Mouse (Mus musculus) small intestine, adult 2 months (tissue): ENCODE measurements around the gene Gm17334. TPM values are rescaled to one million over a fixed set of nuclear protein-coding genes. Genes with fewer than 3 reads are reported as not detected.
A peak's percentile ranks its signal among the peaks of the same experiment; 100 is the strongest.

Experiments
- H3K27ac ChIP-seq: fragments of 200-500 bp; 2 replicates; pipeline ENCODE4 v1.5.1; 2012; ENCODE audit warnings: low read depth, low read length, control low read depth, inconsistent platforms; ENCODE audit not compliant: insufficient read depth
- H3K27me3 ChIP-seq: fragments of 200-500 bp; 2 replicates; pipeline ENCODE4 v1.6.1; 2012; ENCODE audit warnings: mild to moderate bottlenecking, moderate library complexity, low read length, inconsistent platforms; ENCODE audit not compliant: control insufficient read depth, insufficient read depth
- H3K36me3 ChIP-seq: fragments of 200-500 bp; 2 replicates; pipeline ENCODE4 v1.6.1; 2012; ENCODE audit warnings: mild to moderate bottlenecking, low read length, control low read depth, inconsistent platforms; ENCODE audit not compliant: control insufficient read depth, insufficient read depth
- H3K4me1 ChIP-seq: fragments of 200-500 bp; 2 replicates; pipeline ENCODE4 v1.6.1; 2012; ENCODE audit warnings: low read length, inconsistent platforms, mixed read lengths; ENCODE audit not compliant: control insufficient read depth, insufficient read depth, insufficient read length
- H3K4me3 ChIP-seq: fragments of 200-500 bp; 2 replicates; pipeline ENCODE4 v1.5.1; 2012; ENCODE audit warnings: low read depth, mild to moderate bottlenecking, control low read depth, inconsistent platforms, low read length, moderate library complexity
- CTCF ChIP-seq: fragments of 200-500 bp; IDR thresholded peaks from 2 replicates; pipeline ENCODE4 v1.5.1; 2012; ENCODE audit warnings: low read depth, mild to moderate bottlenecking, control low read depth, inconsistent platforms, low read length, moderate library complexity, mixed read lengths; ENCODE audit not compliant: insufficient replicate concordance, insufficient read length; ENCODE audit errors: extremely low read depth
- POLR2A ChIP-seq: fragments of 200-500 bp; IDR thresholded peaks from 2 replicates; pipeline ENCODE4 v1.6.1; 2012; ENCODE audit warnings: low read depth, mild to moderate bottlenecking, control low read depth, inconsistent platforms, low read length, moderate library complexity
- WGBS: fragments of 180-500 bp; shearing (Covaris S2); methylation state at CpG from one replicate; pipeline ENCODE4 v1.1.7; 2018; 5-methylcytosine and 5-hydroxymethylcytosine counted together
- polyA plus RNA-seq: library from polyadenylated mRNA; depleted of rRNA; stranded (reverse); fragments of >200 nt; gene quantifications from 2 replicates; pipeline ENCODE4 v1.2.3, GENCODE M21; 2012

The Gm17334 gene
- polyA plus RNA-seq, 1 experiment, result 1.6 TPM

GRCm38 (mm10) chr11:53814810-53815209 is 41.8 kb upstream of the Gm17334 start:
- Histone ChIP-seq H3K4me1 (no peaks in the 10 kb centered on the region; the same call in 1 of the 2 replicates), H3K27ac (no peak overlapping the region), H3K4me3 (no peak overlapping the region), H3K36me3 (no peaks in the 10 kb centered on the region), H3K27me3 (no peaks in the 10 kb centered on the region)
- WGBS, result 51% methylated on average over 3 of the region's 3 CpGs
- no peak for TF ChIP-seq CTCF

GRCm38 (mm10) chr11:53813001-53813868 is 40.2 kb upstream of the Gm17334 start:
- Histone ChIP-seq H3K27me3 (no peaks in the 10 kb centered on the region), H3K4me3 (no peak overlapping the region), H3K4me1 (peaks cover 2% of the 10 kb centered on the region), H3K36me3 (0 out of 2 replicates have a peak, but pooled peaks cover 1% of the 10 kb centered on the region), H3K27ac (no peak overlapping the region)
- WGBS, result 88% methylated on average over 16 of the region's 16 CpGs
- TF ChIP-seq POLR2A (no peak), CTCF (no peak)

GRCm38 (mm10) chr11:53811312-53811711 is 38.3 kb upstream of the Gm17334 start:
- Histone ChIP-seq H3K4me1 (peaks cover 5% of the 10 kb centered on the region), H3K27ac (0 out of 2 replicates have a peak overlapping the region, but pooled peaks have one; percentile 10), H3K4me3 (no peak overlapping the region), H3K27me3 (no peaks in the 10 kb centered on the region), H3K36me3 (0 out of 2 replicates have a peak, but pooled peaks cover 1% of the 10 kb centered on the region)
- TF ChIP-seq POLR2A, result no peak
- no peak for TF ChIP-seq CTCF
- 79% methylated on average over 3 of the region's 3 CpGs for WGBS

DNA sequence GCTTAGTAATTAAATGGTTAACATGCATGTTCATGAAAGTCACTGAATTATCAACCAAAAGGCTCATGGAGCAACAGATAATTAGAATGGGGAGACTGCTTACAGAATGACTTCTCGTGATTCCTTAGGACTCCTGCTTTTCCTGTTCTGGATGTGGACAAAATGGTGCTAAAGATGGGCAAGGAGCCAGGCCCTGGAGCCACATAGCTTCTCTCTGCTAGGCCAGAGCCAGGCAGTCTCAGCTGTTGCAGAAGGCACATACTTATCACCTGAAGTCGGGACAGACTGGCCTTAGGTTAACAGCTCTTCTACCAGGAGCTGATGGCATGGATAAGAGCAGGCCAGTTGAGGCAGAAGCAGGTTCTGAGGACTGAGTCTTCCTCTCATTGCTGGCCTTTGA is 37.8 kb upstream of the Gm17334 start:
- H3K27me3 ChIP-seq, result no peaks in the 10 kb centered on the region
- no peak overlapping the region for H3K4me3 ChIP-seq
- no peak for TF ChIP-seq CTCF
- no peak for TF ChIP-seq POLR2A
- WGBS, result 24% methylated on average over 2 of the region's 2 CpGs
- 0 out of 2 replicates have a peak overlapping the region, but pooled peaks have one; percentile 10 for H3K27ac ChIP-seq
- 0 out of 2 replicates have a peak, but pooled peaks cover 1% of the 10 kb centered on the region for H3K36me3 ChIP-seq
- peaks cover 9% of the 10 kb centered on the region for H3K4me1 ChIP-seq

DNA sequence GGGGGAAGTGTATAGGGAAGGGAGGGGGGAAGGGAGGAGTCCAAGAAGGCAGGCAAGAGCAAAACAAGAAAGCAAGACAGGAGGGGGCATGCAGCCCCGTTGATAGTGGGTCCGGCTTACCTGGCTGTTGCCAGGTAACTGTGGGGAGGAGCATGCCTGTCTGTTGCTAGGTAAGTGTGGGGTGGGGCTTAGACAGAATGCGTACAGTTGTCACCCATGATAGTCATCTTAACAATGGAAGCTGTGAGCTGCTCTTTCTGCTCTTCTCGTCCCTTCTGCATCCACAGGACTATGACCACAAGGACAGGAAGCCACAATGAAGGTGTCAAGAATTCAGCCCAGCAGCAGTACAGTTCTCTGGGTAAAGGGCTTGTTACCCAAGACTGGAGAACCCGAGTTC is 37.2 kb upstream of the Gm17334 start:
- TF ChIP-seq POLR2A (no peak), CTCF (no peak)
- 68% methylated on average over 5 of the region's 5 CpGs for WGBS
- no peaks in the 10 kb centered on the region for H3K27me3 ChIP-seq
- peaks cover 12% of the 10 kb centered on the region for H3K4me1 ChIP-seq
- H3K36me3 ChIP-seq, result 0 out of 2 replicates have a peak, but pooled peaks cover 1% of the 10 kb centered on the region
- H3K4me3 ChIP-seq, result no peak overlapping the region
- no peak overlapping the region for H3K27ac ChIP-seq

- H3K4me3 ChIP-seq, result no peak overlapping the region
- 0 out of 2 replicates have a peak, but pooled peaks cover 1% of the 10 kb centered on the region for H3K36me3 ChIP-seq
- H3K27ac ChIP-seq, result peak overlapping the region; percentile 57; the same call in 1 of the 2 replicates
- TF ChIP-seq CTCF (no peak), POLR2A (no peak)
- peaks cover 18% of the 10 kb centered on the region for H3K4me1 ChIP-seq
- 70% methylated on average over 5 of the region's 5 CpGs for WGBS
- H3K27me3 ChIP-seq, result no peaks in the 10 kb centered on the region
Observed at GRCm38 (mm10) chr11:53809354-53809753, 36.4 kb upstream of the Gm17334 start.

GRCm38 (mm10) chr11:53805786-53806185 is 32.8 kb upstream of the Gm17334 start:
- Histone ChIP-seq H3K4me3 (no peak overlapping the region), H3K36me3 (0 out of 2 replicates have a peak, but pooled peaks cover 1% of the 10 kb centered on the region), H3K27me3 (no peaks in the 10 kb centered on the region), H3K27ac (peak overlapping the region; percentile 81; the same call in 1 of the 2 replicates), H3K4me1 (peaks cover 45% of the 10 kb centered on the region)
- 29% methylated on average over 9 of the region's 9 CpGs for WGBS
- TF ChIP-seq CTCF, result no peak
- no peak for TF ChIP-seq POLR2A
